Mouse (Mus musculus) adrenal gland, postnatal 4 days (tissue): ENCODE measurements around the gene Atp6v1e1. TPM values are rescaled to one million over a fixed set of nuclear protein-coding genes. Genes with fewer than 3 reads are reported as not detected.
"Not testable (repeated sequence)": the region's sequence is repeated elsewhere in the genome, so short reads cannot be mapped to it uniquely, and the experiment has no call there.

ENCODE experiments used
- DNase-seq, 2 experiments: peaks; one replicate each; pipeline ENCODE4 v3.0.0; 2021 to 2022; ENCODE audit warnings: low spot score in 2 of 2, mixed read lengths in 2 of 2
- long read RNA-seq, 2 experiments: library from polyadenylated mRNA; stranded (forward); transcript quantifications; one replicate each; pipeline ENCODE4 v2.0.0; 2021
- total RNA-seq, 2 experiments: library from RNA; stranded (reverse); gene quantifications; 2 replicates each; pipeline ENCODE4 v1.2.3; 2021

Gene Atp6v1e1
- 100 to 1,000 TPM; 257 to 268 TPM for total RNA-seq
- long read RNA-seq, experiment 1, transcript Atp6v1e1-201 (9 exons, 1,312 nt), result major isoform, 220 of 227 reads
- long read RNA-seq, experiment 1, partial matches to known transcripts, result 3 of 227 reads
- long read RNA-seq, experiment 1, other reads (novel, unspliced or antisense), result 4 of 227 reads
- long read RNA-seq, experiment 2, transcript Atp6v1e1-201 (9 exons, 1,312 nt), result major isoform, 276 of 294 reads
- long read RNA-seq, experiment 2, partial matches to known transcripts, result 7 of 294 reads
- long read RNA-seq, experiment 2, other reads (novel, unspliced or antisense), result 10 of 294 reads

- DNase-seq, result peak; percentile 63 to 85
Observed at GRCm38 (mm10) chr6:120822307-120822928, at the start of gene Atp6v1e1. Atp6v1e1 (minus strand) TSS chr6:120822793.

GRCm38 (mm10) chr6:120871286-120871685, 48.7 kb upstream of the Atp6v1e1 start:
- DNase-seq, result no peak

GRCm38 (mm10) chr6:120868824-120869223, 46.2 kb upstream of the Atp6v1e1 start:
- DNase-seq, result no peak

GRCm38 (mm10) chr6:120866051-120866814, 43.6 kb upstream of the Atp6v1e1 start:
- no peak for DNase-seq

- no peak for DNase-seq
Observed at GRCm38 (mm10) chr6:120860079-120860478, 37.5 kb upstream of the Atp6v1e1 start.

- DNase-seq, result no peak
Observed at GRCm38 (mm10) chr6:120858217-120858711, 35.7 kb upstream of the Atp6v1e1 start.

- no peak for DNase-seq
Observed at GRCm38 (mm10) chr6:120854413-120854812, 31.8 kb upstream of the Atp6v1e1 start.

GRCm38 (mm10) chr6:120850720-120851119, 28.1 kb upstream of the Atp6v1e1 start:
- not testable (repeated sequence) for DNase-seq

GRCm38 (mm10) chr6:120841754-120842153, 19.2 kb upstream of the Atp6v1e1 start:
- no peak for DNase-seq

GRCm38 (mm10) chr6:120840258-120840657, 17.7 kb upstream of the Atp6v1e1 start:
- no peak for DNase-seq

- DNase-seq, result no peak
Observed at GRCm38 (mm10) chr6:120837152-120837530, 14.5 kb upstream of the Atp6v1e1 start.

- DNase-seq, result no peak
Observed at GRCm38 (mm10) chr6:120836389-120837151, 14.0 kb upstream of the Atp6v1e1 start.

GRCm38 (mm10) chr6:120835474-120836374, 13.1 kb upstream of the Atp6v1e1 start, which contains the start of gene Bcl2l13:
Bcl2l13 (plus strand) TSS chr6:120836212.
- peak; percentile 97 to 99 for DNase-seq

GRCm38 (mm10) chr6:120834766-120835321, 12.3 kb upstream of the Atp6v1e1 start:
- DNase-seq, result no peak

GRCm38 (mm10) chr6:120832097-120832496, 9.5 kb upstream of the Atp6v1e1 start:
- no peak for DNase-seq

GRCm38 (mm10) chr6:120830866-120831608, 8.4 kb upstream of the Atp6v1e1 start:
- no peak for DNase-seq

- DNase-seq, result no peak
Observed at GRCm38 (mm10) chr6:120830056-120830455, 7.5 kb upstream of the Atp6v1e1 start.

GRCm38 (mm10) chr6:120822937-120823614, 483 bp upstream of the Atp6v1e1 start:
- DNase-seq, result no peak
